Mouse (Mus musculus): ENCODE results near the gene Rasl11b. TPM values are rescaled to one million over a fixed set of nuclear protein-coding genes. Genes with fewer than 3 reads are reported as not detected.

The Rasl11b gene
- polyA plus RNA-seq, 1 experiment, result 0.10 TPM

DNA sequence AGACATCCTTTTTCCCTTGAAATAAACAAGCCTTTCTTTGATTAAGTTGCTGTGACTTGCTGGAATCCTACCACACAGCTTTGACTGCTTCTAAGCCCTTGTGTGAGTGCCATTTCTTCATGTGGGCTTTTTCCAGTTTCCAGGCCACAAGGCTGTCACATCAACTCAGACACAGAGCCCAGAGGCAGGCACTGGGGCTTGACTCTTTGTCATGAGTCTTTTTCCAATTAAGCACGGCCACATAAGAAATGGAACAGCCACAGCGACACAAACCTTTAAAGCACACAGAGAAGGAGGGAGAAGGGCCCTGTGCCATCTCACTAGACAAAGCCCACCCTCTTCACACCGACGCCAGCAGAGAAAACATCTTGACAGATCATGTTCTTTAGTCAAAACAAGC lies 23.4 kb downstream of the Rasl11b start:
- no peak for TF ChIP-seq GATA1 (IDR thresholded peaks at IDR 0.05; ENCODE audit: low read length)

GRCm38 (mm10) chr5:74222626-74223025 lies 27.5 kb downstream of the Rasl11b start:
- TF ChIP-seq GATA1 (IDR thresholded peaks at IDR 0.05; ENCODE audit: low read length), result no peak

- no peak for TF ChIP-seq GATA1 (IDR thresholded peaks at IDR 0.05; ENCODE audit: low read length)
These were observed 29.4 kb downstream of the Rasl11b start for GRCm38 (mm10) chr5:74224480-74224879.

DNA sequence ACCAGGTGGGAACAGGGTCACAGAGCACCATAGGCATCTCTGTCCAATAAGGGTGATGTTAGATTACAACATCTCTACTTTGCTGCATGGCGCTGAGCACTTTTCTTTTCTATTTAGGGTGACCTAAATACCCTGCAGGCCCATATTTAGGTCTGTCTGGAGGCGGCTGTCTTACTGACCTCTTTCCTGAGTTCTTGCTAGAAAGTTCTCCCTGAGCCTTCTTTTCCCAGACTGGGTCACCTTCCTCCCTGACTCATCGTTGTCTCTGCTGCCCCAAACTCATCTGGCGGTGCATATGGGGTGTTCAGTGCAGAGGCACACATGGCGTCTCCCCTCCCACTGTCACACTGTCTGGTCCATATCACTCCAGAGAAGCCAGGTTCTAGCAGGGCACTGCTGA lies 31.1 kb downstream of the Rasl11b start:
- no peak for TF ChIP-seq GATA1 (IDR thresholded peaks at IDR 0.05; ENCODE audit: low read length)

- no peak for TF ChIP-seq GATA1 (IDR thresholded peaks at IDR 0.05; ENCODE audit: low read length)
These were observed 32.3 kb downstream of the Rasl11b start for GRCm38 (mm10) chr5:74227352-74227751.

DNA sequence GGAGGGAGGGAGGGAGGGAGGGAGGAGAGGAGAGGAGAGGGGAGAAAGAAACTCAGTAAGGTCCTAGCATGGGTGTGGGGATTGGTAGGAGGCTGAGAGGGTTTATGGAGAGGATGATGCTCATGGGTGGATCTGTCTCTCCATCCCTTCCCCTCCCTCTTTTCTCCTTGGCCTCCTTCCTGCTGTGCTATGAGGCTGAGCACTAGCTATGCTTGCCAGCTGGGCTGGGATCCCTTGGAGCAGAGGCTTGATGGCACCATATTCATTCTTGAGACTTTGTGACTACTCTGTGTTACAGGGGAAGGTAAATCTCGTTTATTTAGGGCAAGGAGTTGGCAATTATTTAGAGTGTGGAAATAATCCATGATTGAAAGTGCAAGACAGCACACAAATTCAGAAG lies 33.9 kb downstream of the Rasl11b start:
- TF ChIP-seq GATA1 (IDR thresholded peaks at IDR 0.05; ENCODE audit: low read length), result no peak

DNA sequence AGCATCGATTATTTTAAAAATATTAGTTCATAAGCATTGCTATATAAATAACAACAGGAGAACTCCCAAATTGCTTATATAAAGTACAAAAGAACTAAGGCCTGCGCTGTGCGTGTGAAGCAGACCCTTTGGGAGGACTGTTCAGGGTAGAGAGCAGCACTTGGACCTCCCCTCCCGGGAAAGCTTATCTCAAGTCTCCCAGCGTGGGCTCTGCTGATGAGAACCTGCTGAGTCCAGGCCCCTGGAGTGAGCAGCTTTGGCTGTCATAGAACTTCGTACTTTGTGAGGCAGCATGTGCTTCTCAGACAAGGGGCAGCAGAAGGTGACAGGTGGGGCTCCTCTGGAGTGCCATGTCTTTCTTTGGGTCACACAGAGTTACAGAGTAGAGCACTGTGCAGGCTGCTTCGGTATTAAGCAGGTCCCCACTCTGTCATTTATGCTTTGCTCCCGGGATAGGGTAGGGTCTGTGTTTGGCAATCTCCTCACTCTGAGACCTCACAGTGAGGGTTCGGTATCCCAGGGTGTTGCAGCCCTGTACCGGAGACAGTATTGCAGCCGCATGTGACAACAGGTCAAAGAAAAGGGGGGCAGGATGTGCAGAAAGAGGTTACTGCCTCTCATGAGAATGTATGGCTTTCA lies 34.8 kb downstream of the Rasl11b start:
- no peak for TF ChIP-seq GATA1 (IDR thresholded peaks at IDR 0.05; ENCODE audit: low read length)

DNA sequence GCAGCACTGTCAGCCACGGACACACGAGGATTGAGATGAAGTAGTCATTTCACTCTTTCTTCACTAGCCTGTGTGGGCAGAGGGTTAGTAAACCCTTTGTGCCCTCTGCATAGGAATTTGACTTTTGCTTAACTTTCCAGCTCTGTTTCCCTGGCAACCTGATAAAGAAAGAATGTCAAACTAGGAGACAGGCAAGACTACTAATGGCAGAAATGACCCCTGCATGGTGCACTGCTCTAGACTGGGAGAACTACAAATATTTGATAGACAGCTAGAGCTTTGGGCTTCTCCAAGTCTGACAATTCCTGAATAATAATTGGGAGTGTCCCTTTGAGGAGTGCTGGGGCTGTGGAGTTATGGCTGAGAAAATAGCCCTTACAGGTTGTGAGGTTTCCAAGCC lies 35.4 kb downstream of the Rasl11b start:
- no peak for TF ChIP-seq GATA1 (IDR thresholded peaks at IDR 0.05; ENCODE audit: low read length)

DNA sequence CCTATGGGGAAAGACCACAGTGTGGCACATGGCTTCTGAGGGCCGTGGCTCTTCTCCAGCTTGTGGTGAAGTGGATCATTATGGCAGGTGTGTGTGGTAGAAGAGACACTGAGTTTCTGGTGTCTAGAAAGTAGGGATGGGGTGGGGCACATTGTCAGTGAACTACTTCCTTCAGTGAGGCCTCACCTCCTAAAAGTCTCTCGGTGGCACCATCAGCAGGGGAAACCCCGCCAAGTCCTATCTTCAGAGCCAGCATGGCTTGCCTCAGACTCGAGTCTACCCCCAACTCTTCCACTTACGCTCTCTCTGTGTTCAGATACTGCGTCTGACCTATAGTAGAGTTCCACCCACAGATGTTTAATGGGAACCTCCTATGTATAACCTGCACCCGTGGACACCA lies 38.7 kb downstream of the Rasl11b start:
- no peak for TF ChIP-seq GATA1 (IDR thresholded peaks at IDR 0.05; ENCODE audit: low read length)

GRCm38 (mm10) chr5:74239369-74239768 lies 44.3 kb downstream of the Rasl11b start:
- TF ChIP-seq GATA1 (IDR thresholded peaks at IDR 0.05; ENCODE audit: low read length), result no peak

DNA sequence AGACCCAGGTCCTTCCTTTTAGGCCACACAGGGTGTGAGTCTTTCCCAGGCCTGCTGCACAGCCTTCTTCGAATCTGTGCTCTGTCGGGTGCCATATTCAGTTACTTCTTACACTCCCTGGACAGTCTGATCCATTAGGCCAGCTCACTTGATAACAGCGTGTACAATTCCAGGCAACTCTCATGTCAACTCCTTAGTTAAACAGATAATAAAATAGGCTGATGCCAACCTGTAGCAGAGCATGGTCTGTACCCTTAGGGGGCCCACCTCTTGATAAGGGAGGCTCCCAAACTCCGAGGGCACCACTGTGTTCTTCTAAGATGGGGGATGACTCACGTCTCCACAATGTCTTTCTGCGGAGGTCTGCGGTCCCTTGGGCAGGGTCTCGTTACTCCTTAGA lies 45.2 kb downstream of the Rasl11b start:
- no peak for TF ChIP-seq GATA1 (IDR thresholded peaks at IDR 0.05; ENCODE audit: low read length)

GRCm38 (mm10) chr5:74240926-74241680 lies 46.0 kb downstream of the Rasl11b start:
- no peak for TF ChIP-seq GATA1 (IDR thresholded peaks at IDR 0.05; ENCODE audit: low read length)

DNA sequence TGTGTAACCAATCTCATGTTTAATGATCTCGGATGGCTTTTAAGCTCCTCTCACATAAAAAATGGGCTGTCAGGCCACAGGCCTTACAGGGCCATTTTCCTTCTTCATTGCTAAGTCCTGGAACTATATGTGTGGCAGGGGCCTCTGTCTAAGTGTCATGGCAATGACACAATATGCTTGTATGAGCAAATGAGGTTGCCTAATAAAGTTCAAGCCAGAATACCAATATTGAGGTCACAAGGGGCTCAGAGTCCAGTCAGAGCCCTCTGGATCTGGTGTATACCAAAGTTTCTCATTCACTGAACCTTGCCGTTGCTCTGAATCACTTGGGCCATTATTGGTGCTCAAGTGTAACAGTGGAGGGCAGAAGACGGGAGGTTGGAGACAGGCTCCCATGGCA lies 47.6 kb downstream of the Rasl11b start:
- TF ChIP-seq GATA1 (IDR thresholded peaks at IDR 0.05; ENCODE audit: low read length), result no peak

DNA sequence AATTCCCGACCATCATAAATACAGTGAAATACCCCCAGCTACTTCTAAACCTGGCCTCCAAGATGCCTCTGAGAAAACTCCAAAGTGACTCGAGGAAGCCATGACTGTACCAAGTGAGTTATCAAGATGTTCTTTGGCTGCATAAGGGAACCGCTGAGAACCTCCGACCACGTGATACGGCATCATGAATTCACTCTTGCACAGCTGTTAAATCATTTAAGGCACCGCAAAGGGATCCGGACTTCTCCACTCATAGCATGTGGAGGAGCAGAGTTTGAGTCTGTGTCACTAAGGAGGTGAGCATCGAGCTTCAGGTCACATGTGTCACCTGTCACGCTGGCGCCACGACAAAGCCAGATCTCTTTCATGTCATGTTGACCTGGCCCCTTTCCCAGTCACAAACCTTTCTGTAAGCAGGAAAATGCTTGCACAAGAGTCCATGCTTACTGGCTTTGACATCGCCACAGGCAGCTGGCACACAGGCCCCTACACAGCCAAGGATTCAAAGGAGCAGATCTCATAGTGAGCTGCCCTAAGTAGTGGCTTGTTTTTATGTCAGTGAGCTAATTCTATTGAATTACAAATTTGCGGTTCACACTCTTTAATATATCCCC lies 49.4 kb downstream of the Rasl11b start:
- TF ChIP-seq GATA1 (IDR thresholded peaks at IDR 0.05; ENCODE audit: low read length), result no peak

GRCm38 (mm10) chr5:74245641-74246145 lies 50.6 kb downstream of the Rasl11b start:
- no peak for TF ChIP-seq GATA1 (IDR thresholded peaks at IDR 0.05; ENCODE audit: low read length)

GRCm38 (mm10) chr5:74246453-74246852 lies 51.4 kb downstream of the Rasl11b start:
- no peak for TF ChIP-seq GATA1 (IDR thresholded peaks at IDR 0.05; ENCODE audit: low read length)
